In the genomic region with DNA sequence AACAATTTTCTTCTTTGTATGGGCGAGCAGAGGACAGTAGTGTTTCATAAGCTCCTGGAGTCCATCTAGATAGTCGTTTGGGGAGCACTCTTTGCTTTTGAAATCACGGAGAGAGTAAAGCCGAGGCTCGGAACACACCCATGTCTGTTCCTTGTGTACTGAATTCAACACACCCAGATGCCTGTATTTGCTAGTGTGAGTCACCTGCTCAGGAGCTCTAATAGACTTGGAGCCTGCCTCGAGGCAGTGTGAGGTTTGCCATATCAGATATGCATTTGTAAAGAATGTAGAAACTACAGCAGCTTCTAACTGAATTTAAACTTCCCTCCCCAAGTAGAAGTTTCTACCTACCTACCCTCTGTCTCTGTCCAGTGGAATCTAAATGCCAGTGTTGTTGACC, we compare ENCODE assay signal across 26 mouse cellular contexts.
DNase-seq lines count a peak whose midpoint lies in the region; ATAC-seq and TF ChIP-seq lines count a peak whose summit lies in the region.
"Had no signal": no experiment of that assay in that cellular context is flagged by ENCODE, and none has a peak within 500 bp of the region (broad histone marks: within the 10 kb centered on the region; RNA-seq: fewer than 3 reads in every experiment).

No protein-coding gene starts in this region.

- no peaks in the 10 kb centered on the region for H3K27me3 ChIP-seq in intestine, embryonic 15.5 days (replicated peaks)
- no peaks in the 10 kb centered on the region for H3K27me3 ChIP-seq in intestine, postnatal 0 days (replicated peaks; ENCODE audit: control insufficient read depth, insufficient read depth, low read length)
- H3K27me3 ChIP-seq in stomach, embryonic 16.5 days (ENCODE audit: control insufficient read depth, insufficient read depth, low read length), result no peaks in the 10 kb centered on the region
- H3K27me3 ChIP-seq: embryonic facial prominence, embryonic 13.5 days; forebrain, embryonic 15.5 days; heart, embryonic 13.5 days had no signal

- no peak overlapping the region for H3K27ac ChIP-seq in intestine, embryonic 15.5 days
- no peak overlapping the region for H3K27ac ChIP-seq in intestine, postnatal 0 days (ENCODE audit: low read depth, low read length)
- H3K27ac ChIP-seq in stomach, embryonic 16.5 days (ENCODE audit: low read length), result peak overlapping the region; percentile 53; the same call in 1 of the 2 replicates
- H3K27ac ChIP-seq: embryonic facial prominence, embryonic 10.5 days; embryonic facial prominence, embryonic 13.5 days; forebrain, embryonic 12.5 days; forebrain, embryonic 15.5 days; heart, adult 2 months; heart, embryonic 10.5 days; heart, embryonic 13.5 days; hindbrain, embryonic 14.5 days had no signal

- no peaks in the 10 kb centered on the region for H3K4me1 ChIP-seq in intestine, embryonic 15.5 days (replicated peaks)
- no peaks in the 10 kb centered on the region for H3K4me1 ChIP-seq in intestine, postnatal 0 days (replicated peaks; ENCODE audit: control insufficient read depth, insufficient read depth, low read length)
- no peaks in the 10 kb centered on the region for H3K4me1 ChIP-seq in stomach, embryonic 16.5 days (ENCODE audit: control insufficient read depth, insufficient read depth, low read length)

- no peak overlapping the region for H3K9ac ChIP-seq in intestine, embryonic 15.5 days
- H3K9ac ChIP-seq in intestine, postnatal 0 days (ENCODE audit: low read depth, low read length), result no peak overlapping the region
- H3K9ac ChIP-seq in stomach, embryonic 16.5 days (ENCODE audit: low read length), result no peak overlapping the region
- H3K9ac ChIP-seq: embryonic facial prominence, embryonic 13.5 days; forebrain, embryonic 12.5 days; forebrain, embryonic 15.5 days; heart, embryonic 13.5 days; hindbrain, embryonic 14.5 days had no signal

- TF ChIP-seq CTCF in intestine, postnatal 0 days (IDR thresholded peaks at IDR 0.05; ENCODE audit: low read depth), result no peak

- H3K4me2 ChIP-seq in intestine, embryonic 15.5 days (replicated peaks), result no peak overlapping the region
- H3K4me2 ChIP-seq in intestine, postnatal 0 days (replicated peaks; ENCODE audit: low read depth), result no peak overlapping the region
- H3K4me2 ChIP-seq in stomach, embryonic 16.5 days (ENCODE audit: low read depth, low read length), result no peak overlapping the region
- H3K4me2 ChIP-seq: embryonic facial prominence, embryonic 13.5 days; forebrain, embryonic 12.5 days; forebrain, embryonic 15.5 days; heart, embryonic 13.5 days; hindbrain, embryonic 14.5 days had no signal

- DNase-seq in urinary bladder, postnatal 14 days (ENCODE audit: low spot score), result peak; percentile 54
- DNase-seq in urinary bladder, postnatal 4 days (ENCODE audit: low spot score in 2 of 2), result no peak
- DNase-seq in gastrocnemius, postnatal 25 days, result no peak
- DNase-seq: adrenal gland, adult 8-10 months; adrenal gland, postnatal 25 days; cerebellum, adult 11-12 months; cerebellum, adult 8-10 months; cerebellum, postnatal 10 days; cerebellum, postnatal 36 days; embryo, embryonic 11 days; gastrocnemius, postnatal 36 days; heart, adult 2 months; heart, postnatal 14 days; heart, postnatal 4 days had no signal

- WGBS in intestine, embryonic 15.5 days, result 62% methylated on average over 6 of the region's 6 CpGs
- 39% methylated on average over 6 of the region's 6 CpGs for WGBS in intestine, postnatal 0 days
- 67% methylated on average over 6 of the region's 6 CpGs for WGBS in stomach, embryonic 16.5 days

- H3K9me3 ChIP-seq in intestine, embryonic 15.5 days, result no peaks in the 10 kb centered on the region
- H3K9me3 ChIP-seq in intestine, postnatal 0 days (ENCODE audit: control insufficient read depth), result no peaks in the 10 kb centered on the region
- no peaks in the 10 kb centered on the region for H3K9me3 ChIP-seq in stomach, embryonic 16.5 days (replicated peaks; ENCODE audit: control insufficient read depth, low read length)
- H3K9me3 ChIP-seq: embryonic facial prominence, embryonic 10.5 days; embryonic facial prominence, embryonic 13.5 days; forebrain, embryonic 12.5 days; forebrain, embryonic 15.5 days; heart, embryonic 10.5 days; heart, embryonic 13.5 days had no signal

- no peak overlapping the region for H3K4me3 ChIP-seq in intestine, embryonic 15.5 days (replicated peaks)
- no peak overlapping the region for H3K4me3 ChIP-seq in intestine, postnatal 0 days (ENCODE audit: low read depth, low read length)
- H3K4me3 ChIP-seq in stomach, embryonic 16.5 days (replicated peaks; ENCODE audit: low read length), result no peak overlapping the region
- H3K4me3 ChIP-seq: embryonic facial prominence, embryonic 10.5 days; embryonic facial prominence, embryonic 13.5 days; erythroblast, embryonic 14.5 days; forebrain, embryonic 12.5 days; forebrain, embryonic 15.5 days; heart, adult 2 months; heart, embryonic 10.5 days; heart, embryonic 13.5 days had no signal

- no peaks in the 10 kb centered on the region for H3K36me3 ChIP-seq in intestine, embryonic 15.5 days
- no peaks in the 10 kb centered on the region for H3K36me3 ChIP-seq in intestine, postnatal 0 days (ENCODE audit: control insufficient read depth, insufficient read depth)
- 0 out of 2 replicates have a peak, but pooled peaks cover 11% of the 10 kb centered on the region for H3K36me3 ChIP-seq in stomach, embryonic 16.5 days (ENCODE audit: control insufficient read depth, insufficient read depth, low read length)

- ATAC-seq in intestine, embryonic 15.5 days, result 0 out of 2 replicates have a peak, but pooled peaks have one; percentile 55
- no peak for ATAC-seq in intestine, postnatal 0 days
- peak; percentile 88 for ATAC-seq in stomach, embryonic 16.5 days (ENCODE audit: insufficient read depth, low FRiP score)
- ATAC-seq: activated CD4-positive, CD25-positive, alpha-beta regulatory T cell, adult 4 months; forebrain, embryonic 15.5 days had no signal
